Mouse (Mus musculus) T-helper 17 cell (primary cell): Measurements from ENCODE around the gene Marf1.
"Not testable (repeated sequence)": the region's sequence is repeated elsewhere in the genome, so short reads cannot be mapped to it uniquely, and the experiment has no call there.

Experiments used
- in situ Hi-C, 2 experiments: fragments of 300-600 bp; cut with MboI, MseI; formaldehyde crosslinking; loops; 1 replicate in 1 of 2; 2 replicates in 1 of 2; pipeline ENCODE4 v1.15.1; 2025; ENCODE audit warnings: high pct_unique_total_duplicates in 2 of 2

The Marf1 gene

GRCm38 (mm10) chr16:14070471-14071169 lies 92.5 kb downstream of the Marf1 start:
- in situ Hi-C loops = no loop called here

GRCm38 (mm10) chr16:14068701-14069100 lies 94.5 kb downstream of the Marf1 start:
- in situ Hi-C loops = not testable (repeated sequence)

- in situ Hi-C loops = not testable (repeated sequence)
These were observed 96.6 kb downstream of the Marf1 start for GRCm38 (mm10) chr16:14066571-14066970.

DNA sequence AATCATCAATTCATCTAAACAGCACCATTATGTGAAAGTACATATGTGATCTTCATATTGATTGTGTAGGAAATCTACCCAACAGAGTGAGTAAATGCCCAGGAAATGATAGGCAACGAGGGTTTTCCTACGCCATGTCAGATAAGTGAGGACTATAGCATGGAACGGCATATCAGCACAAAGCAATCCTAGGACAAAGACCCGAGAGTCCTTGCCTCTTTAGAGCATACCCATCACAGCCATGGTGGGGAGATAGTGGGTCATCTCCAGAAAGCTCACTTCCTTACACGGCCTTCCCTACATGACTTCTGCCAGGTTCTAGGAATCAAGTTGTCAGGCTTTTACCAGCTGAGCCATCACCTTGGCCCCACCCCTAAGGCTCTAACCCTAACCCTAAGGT lies 103.3 kb downstream of the Marf1 start:
- in situ Hi-C loops = no loop called here
